Mouse (Mus musculus) embryonic facial prominence, embryonic 15.5 days (tissue): ENCODE results near the gene Arhgap18. TPM values are rescaled to one million over a fixed set of nuclear protein-coding genes. Genes with fewer than 3 reads are reported as not detected.

Experiments
- ATAC-seq: fragments of 200-750 bp; cut with Nextera tagmentation; 2 replicates; pipeline ENCODE4 v1.8.0; 2017; ENCODE audit warnings: low read depth, moderate TSS enrichment; ENCODE audit not compliant: insufficient number of reproducible peaks, low FRiP score, low TSS enrichment
- H3K27ac ChIP-seq: fragments of 300-500 bp; sonication (generic); replicated peaks from 2 replicates; pipeline ENCODE4 v1.5.1; 2015; ENCODE audit warnings: mild to moderate bottlenecking, inconsistent platforms
- H3K27me3 ChIP-seq: fragments of 300-500 bp; sonication (generic); 2 replicates; pipeline ENCODE4 v1.6.1; 2015; ENCODE audit warnings: inconsistent platforms
- H3K36me3 ChIP-seq: fragments of 300-500 bp; sonication (generic); 2 replicates; pipeline ENCODE4 v1.6.1; 2015; ENCODE audit warnings: mild to moderate bottlenecking, inconsistent platforms
- H3K4me1 ChIP-seq: fragments of 300-500 bp; sonication (generic); 2 replicates; pipeline ENCODE4 v1.6.1; 2015; ENCODE audit warnings: inconsistent platforms
- H3K4me2 ChIP-seq: fragments of 300-500 bp; sonication (generic); replicated peaks from 2 replicates; pipeline ENCODE4 v1.6.1; 2015; ENCODE audit warnings: mild to moderate bottlenecking, inconsistent platforms
- H3K4me3 ChIP-seq: fragments of 300-500 bp; sonication (generic); replicated peaks from 2 replicates; pipeline ENCODE4 v1.5.1; 2015; ENCODE audit warnings: mild to moderate bottlenecking, inconsistent platforms
- H3K9ac ChIP-seq: fragments of 300-500 bp; sonication (generic); 2 replicates; pipeline ENCODE4 v1.6.1; 2015; ENCODE audit warnings: inconsistent platforms
- H3K9me3 ChIP-seq: fragments of 300-500 bp; sonication (generic); replicated peaks from 2 replicates; pipeline ENCODE4 v1.6.1; 2016; ENCODE audit warnings: inconsistent platforms
- WGBS: fragments of 180-500 bp; shearing (Covaris S2); methylation state at CpG from one replicate; pipeline ENCODE4 v1.1.7; 2015; 5-methylcytosine and 5-hydroxymethylcytosine counted together
- polyA plus RNA-seq: library from polyadenylated mRNA; unstranded; fragments of >200 nt; fragmentation: Nextera tagmentation; extraction: Ambion mirVana; gene quantifications from 2 replicates; pipeline ENCODE4 v1.2.1, GENCODE M21; 2015

Gene Arhgap18
- polyA plus RNA-seq, 1 experiment from 2014 or later, result 24.5 TPM

DNA sequence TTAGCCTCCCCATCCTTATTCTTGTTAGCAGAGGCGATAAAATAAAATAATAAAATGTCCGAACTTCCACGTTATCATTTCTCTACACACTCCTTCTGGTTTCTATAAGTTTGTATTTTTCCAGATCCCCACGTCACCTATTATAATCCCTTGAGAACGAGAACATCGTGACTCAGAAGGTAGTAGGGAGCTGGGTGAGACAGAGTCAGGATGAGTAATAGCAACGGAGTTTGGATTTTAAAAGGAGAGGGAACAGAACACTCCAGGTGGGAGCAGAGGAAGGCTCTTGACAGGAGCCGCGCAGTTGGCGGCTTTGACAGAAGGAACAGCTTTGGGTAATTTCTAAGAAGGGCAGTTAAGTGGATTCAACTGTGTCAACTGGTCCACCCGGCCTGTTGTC is 124.1 kb downstream of the Arhgap18 start:
- no peak for ATAC-seq
- no peak overlapping the region for H3K4me3 ChIP-seq
- no peak overlapping the region for H3K4me2 ChIP-seq
- H3K27ac ChIP-seq, result no peak overlapping the region
- H3K36me3 ChIP-seq, result no peaks in the 10 kb centered on the region
- no peaks in the 10 kb centered on the region for H3K27me3 ChIP-seq
- H3K9me3 ChIP-seq, result no peaks in the 10 kb centered on the region
- H3K9ac ChIP-seq, result no peak overlapping the region
- H3K4me1 ChIP-seq, result no peaks in the 10 kb centered on the region
- 84% methylated on average over 11 of the region's 11 CpGs for WGBS

DNA sequence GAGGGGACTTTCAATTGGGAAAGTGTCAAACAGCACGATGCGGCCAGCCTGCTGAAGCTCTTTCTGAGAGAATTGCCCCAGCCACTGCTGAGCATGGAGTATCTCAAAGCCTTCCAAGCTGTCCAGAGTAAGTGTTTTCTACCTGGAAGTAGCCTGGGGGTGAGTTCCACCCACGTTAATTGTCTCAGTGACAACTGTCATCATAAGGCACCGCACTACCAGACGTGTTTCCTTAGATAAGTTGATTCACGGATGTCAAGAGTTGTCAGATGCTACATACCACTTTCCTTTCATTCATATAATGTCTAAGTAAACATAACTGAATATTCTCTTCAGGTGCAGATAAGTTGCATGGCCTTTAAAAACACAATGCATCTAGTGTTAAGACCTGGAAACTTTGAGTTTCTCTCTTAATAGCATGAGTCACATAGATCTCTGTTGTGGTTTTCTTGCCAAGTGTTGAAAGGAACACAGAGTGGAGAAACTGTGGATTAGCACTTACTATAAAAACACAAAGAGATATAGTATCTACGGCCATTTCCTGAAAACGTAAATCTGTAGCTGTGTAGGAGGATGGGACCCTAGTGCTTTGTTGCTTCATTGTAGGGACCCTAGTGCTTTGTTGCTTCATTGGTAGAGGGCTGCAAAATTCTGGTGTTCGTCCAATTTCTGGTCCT is 125.8 kb downstream of the Arhgap18 start:
- ATAC-seq, result no peak
- 70% methylated on average over 9 of the region's 9 CpGs for WGBS
- H3K9ac ChIP-seq, result no peak overlapping the region
- H3K4me3 ChIP-seq, result no peak overlapping the region
- H3K27me3 ChIP-seq, result no peaks in the 10 kb centered on the region
- no peaks in the 10 kb centered on the region for H3K4me1 ChIP-seq
- H3K36me3 ChIP-seq, result no peaks in the 10 kb centered on the region
- H3K4me2 ChIP-seq, result no peak overlapping the region
- no peaks in the 10 kb centered on the region for H3K9me3 ChIP-seq
- no peak overlapping the region for H3K27ac ChIP-seq

DNA sequence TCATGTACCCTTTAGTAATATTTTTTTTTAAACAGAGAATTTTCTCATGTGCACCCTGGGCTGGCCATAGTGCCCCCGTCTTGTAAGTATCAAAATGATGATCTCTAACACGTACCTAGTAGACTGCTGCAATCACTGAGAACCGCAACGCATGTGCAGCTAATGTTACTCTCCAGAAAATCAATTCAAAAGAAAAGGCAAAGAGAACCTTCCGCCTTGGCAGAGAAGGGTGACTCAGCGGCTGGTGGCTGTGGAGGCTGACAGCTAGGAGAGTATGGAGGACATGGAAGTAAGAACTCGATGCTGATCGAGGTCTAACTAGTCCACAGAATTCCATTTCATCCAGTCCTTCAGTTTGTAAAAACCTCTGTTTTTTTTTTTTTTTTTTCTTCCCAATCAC is 131.7 kb downstream of the Arhgap18 start:
- Histone ChIP-seq H3K9me3 (no peaks in the 10 kb centered on the region), H3K4me1 (no peaks in the 10 kb centered on the region), H3K27me3 (no peaks in the 10 kb centered on the region), H3K27ac (no peak overlapping the region), H3K4me2 (no peak overlapping the region), H3K36me3 (no peaks in the 10 kb centered on the region), H3K9ac (no peak overlapping the region), H3K4me3 (no peak overlapping the region)
- 69% methylated on average over 8 of the region's 8 CpGs for WGBS
- ATAC-seq, result no peak

DNA sequence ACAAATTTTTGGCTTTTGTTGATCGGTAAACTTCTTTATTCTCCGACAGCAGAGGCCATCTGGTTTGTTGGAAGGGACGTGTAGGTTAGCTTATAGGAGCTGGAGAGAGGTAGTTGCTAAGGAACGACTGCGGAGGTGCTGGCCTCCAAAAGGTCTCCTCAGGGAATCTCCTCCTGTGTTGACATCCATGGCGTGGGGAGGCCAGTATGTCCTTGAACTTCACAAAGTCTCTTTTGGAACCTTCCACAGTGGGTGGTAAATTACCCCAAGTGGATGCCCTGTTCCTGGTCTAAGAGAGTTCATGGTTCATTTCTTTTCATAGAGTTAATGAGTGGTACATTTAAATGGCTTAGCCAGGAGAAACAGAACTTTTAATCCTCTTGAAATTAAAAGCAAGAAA is 136.0 kb downstream of the Arhgap18 start:
- H3K4me1 ChIP-seq, result no peaks in the 10 kb centered on the region
- no peaks in the 10 kb centered on the region for H3K27me3 ChIP-seq
- no peak overlapping the region for H3K4me3 ChIP-seq
- no peak overlapping the region for H3K27ac ChIP-seq
- H3K36me3 ChIP-seq, result no peaks in the 10 kb centered on the region
- 57% methylated on average over 6 of the region's 6 CpGs for WGBS
- no peak for ATAC-seq
- H3K4me2 ChIP-seq, result no peak overlapping the region
- H3K9me3 ChIP-seq, result no peaks in the 10 kb centered on the region
- no peak overlapping the region for H3K9ac ChIP-seq

DNA sequence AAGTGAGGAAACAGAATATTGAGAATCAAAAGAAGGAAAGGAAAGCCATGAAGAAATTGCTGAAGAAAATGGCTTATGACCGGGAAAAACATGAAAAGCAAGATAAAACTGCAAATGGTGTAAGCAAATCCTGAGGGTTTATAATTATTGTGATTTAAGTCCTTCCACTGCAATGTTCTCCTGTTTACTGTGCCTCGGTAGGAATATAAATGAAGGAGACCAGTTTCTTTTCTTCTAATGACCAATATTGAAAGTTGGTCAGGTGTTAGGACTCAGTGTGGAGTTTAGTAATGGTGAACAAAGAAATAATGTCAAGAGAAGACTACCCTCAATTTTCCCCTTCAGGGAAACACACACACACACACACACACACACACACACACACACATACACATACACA is 136.5 kb downstream of the Arhgap18 start:
- Histone ChIP-seq H3K4me3 (no peak overlapping the region), H3K27ac (no peak overlapping the region), H3K27me3 (no peaks in the 10 kb centered on the region), H3K4me2 (no peak overlapping the region), H3K9ac (no peak overlapping the region), H3K36me3 (no peaks in the 10 kb centered on the region), H3K9me3 (no peaks in the 10 kb centered on the region), H3K4me1 (no peaks in the 10 kb centered on the region)
- ATAC-seq, result no peak
- WGBS, result 71% methylated on average over 2 of the region's 2 CpGs

DNA sequence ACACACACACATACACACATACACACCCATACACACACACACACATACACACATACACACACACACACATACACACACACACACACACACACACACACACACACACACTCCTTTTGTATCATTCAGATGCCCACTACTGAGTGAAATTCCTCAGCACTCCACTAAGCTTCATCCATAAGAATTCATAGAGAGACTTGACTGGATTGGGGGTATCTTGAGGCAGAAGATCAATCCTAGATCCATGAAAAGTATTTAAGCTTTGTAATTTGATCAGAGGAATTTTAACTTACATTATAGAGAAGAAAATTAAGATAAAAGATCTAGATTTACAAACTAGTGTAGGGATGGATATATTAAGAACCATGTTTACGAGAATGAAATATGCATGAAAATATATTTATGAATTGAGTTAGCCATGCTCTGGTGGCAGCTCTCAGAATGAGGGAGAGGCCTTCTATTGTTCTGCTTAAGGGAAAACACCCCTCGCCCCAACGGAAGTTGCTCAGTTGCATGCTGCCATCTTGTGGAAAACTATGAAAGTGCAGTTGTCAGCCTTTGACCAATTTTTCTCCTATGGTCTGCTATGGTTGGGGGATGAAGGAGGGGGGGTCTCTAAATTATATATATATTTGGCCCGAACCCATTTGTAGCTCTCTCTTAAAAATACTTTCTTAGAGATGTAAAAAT is 137.2 kb downstream of the Arhgap18 start:
- H3K4me3 ChIP-seq, result no peak overlapping the region
- H3K4me2 ChIP-seq, result no peak overlapping the region
- 1% methylated on average over 4 of the region's 4 CpGs for WGBS
- no peaks in the 10 kb centered on the region for H3K27me3 ChIP-seq
- no peak overlapping the region for H3K27ac ChIP-seq
- H3K4me1 ChIP-seq, result no peaks in the 10 kb centered on the region
- ATAC-seq, result peak; percentile 63
- H3K36me3 ChIP-seq, result no peaks in the 10 kb centered on the region
- no peaks in the 10 kb centered on the region for H3K9me3 ChIP-seq
- H3K9ac ChIP-seq, result no peak overlapping the region

DNA sequence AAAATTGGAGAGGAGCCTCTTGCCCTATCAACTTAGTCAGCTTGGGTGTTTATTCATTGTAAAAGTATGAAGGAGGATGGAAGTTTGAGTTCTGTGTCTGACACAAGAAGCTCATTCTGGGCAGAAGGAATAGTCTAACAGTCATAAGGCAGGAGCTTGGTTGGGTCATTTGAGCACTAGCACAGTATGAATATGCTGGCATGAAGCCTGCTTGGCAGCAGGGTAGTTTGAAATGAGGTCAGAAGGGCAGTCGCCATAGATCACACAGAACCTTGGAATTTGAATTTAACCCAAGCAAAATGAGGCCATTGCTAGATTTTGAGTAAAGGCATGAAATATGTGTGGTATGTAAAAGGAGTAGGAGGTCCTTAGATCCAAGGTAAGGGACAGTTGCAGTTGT is 139.9 kb downstream of the Arhgap18 start:
- no peak for ATAC-seq
- WGBS, result 72% methylated on average over 1 of the region's 1 CpGs
- Histone ChIP-seq H3K4me2 (no peak overlapping the region), H3K4me1 (no peaks in the 10 kb centered on the region), H3K36me3 (no peaks in the 10 kb centered on the region), H3K9me3 (no peaks in the 10 kb centered on the region), H3K27ac (no peak overlapping the region), H3K27me3 (no peaks in the 10 kb centered on the region), H3K4me3 (no peak overlapping the region), H3K9ac (no peak overlapping the region)

DNA sequence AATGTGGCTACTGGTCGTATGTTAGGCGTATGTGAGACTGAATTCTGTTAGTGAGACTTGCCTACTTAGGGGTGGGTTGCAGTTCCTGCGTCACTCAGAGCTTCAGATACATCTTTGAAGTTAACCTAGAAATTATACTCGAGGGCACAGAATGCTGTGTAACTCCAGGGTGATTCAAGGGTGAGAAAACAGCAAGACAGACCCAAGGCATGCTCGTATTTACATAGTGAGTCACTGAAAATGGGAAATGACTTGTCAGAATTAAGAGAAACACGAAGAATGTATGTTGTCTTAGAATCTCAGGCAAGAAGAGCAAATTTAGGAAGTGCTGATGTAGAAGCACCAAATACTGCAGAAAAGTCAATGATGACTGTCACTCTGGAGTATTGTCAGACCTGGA is 142.5 kb downstream of the Arhgap18 start:
- H3K9me3 ChIP-seq, result no peaks in the 10 kb centered on the region
- H3K4me3 ChIP-seq, result no peak overlapping the region
- H3K36me3 ChIP-seq, result no peaks in the 10 kb centered on the region
- no peak overlapping the region for H3K27ac ChIP-seq
- H3K4me2 ChIP-seq, result no peak overlapping the region
- no peaks in the 10 kb centered on the region for H3K4me1 ChIP-seq
- WGBS, result 42% methylated on average over 6 of the region's 6 CpGs
- no peak overlapping the region for H3K9ac ChIP-seq
- ATAC-seq, result no peak
- no peaks in the 10 kb centered on the region for H3K27me3 ChIP-seq

DNA sequence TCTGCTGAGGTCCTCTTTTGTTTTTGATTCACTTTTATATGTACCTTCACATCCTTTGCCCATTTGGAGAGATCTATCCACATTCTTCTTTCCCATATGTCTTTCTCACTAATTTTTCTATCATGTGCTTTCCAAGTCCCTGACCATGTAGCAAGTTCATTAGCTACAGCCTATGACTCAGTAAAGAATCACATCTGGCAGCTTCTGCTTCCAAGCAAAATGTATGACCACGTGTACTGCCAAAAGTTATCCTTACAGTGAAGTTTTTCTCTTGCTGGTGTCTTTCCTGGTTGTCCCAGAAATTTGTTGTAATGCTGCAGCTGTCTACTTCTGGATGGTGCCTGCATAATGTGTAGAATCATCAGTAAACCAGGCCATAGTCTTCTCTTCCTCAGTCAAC is 147.2 kb downstream of the Arhgap18 start:
- no peak overlapping the region for H3K4me2 ChIP-seq
- H3K9ac ChIP-seq, result no peak overlapping the region
- no peak for ATAC-seq
- H3K27me3 ChIP-seq, result no peaks in the 10 kb centered on the region
- 53% methylated on average over 1 of the region's 1 CpGs for WGBS
- no peak overlapping the region for H3K4me3 ChIP-seq
- no peak overlapping the region for H3K27ac ChIP-seq
- H3K4me1 ChIP-seq, result no peaks in the 10 kb centered on the region
- no peaks in the 10 kb centered on the region for H3K36me3 ChIP-seq
- H3K9me3 ChIP-seq, result no peaks in the 10 kb centered on the region

DNA sequence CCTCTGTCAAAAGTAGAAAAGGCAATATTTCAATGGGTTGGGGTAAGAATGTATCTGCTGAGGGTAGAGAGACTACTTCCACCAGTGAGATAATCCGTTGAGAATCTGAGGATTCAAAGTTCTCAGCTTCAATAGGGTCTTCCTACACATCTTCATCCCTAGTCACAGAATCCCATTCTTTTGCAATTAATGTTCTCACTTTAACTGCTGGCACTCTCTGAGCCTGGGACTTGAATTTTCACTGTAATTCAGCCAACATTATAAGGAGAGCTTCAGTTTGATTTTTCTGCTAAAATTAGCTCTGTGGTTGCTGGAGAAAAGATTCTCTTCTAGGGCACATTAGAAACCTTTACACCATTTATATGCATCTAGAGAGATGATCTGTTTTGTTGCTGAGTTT is 150.6 kb downstream of the Arhgap18 start:
- H3K27me3 ChIP-seq, result no peaks in the 10 kb centered on the region
- 76% methylated on average over 1 of the region's 1 CpGs for WGBS
- no peaks in the 10 kb centered on the region for H3K9me3 ChIP-seq
- H3K27ac ChIP-seq, result no peak overlapping the region
- H3K4me1 ChIP-seq, result no peaks in the 10 kb centered on the region
- no peak overlapping the region for H3K9ac ChIP-seq
- H3K36me3 ChIP-seq, result no peaks in the 10 kb centered on the region
- H3K4me2 ChIP-seq, result no peak overlapping the region
- no peak overlapping the region for H3K4me3 ChIP-seq
- ATAC-seq, result no peak

DNA sequence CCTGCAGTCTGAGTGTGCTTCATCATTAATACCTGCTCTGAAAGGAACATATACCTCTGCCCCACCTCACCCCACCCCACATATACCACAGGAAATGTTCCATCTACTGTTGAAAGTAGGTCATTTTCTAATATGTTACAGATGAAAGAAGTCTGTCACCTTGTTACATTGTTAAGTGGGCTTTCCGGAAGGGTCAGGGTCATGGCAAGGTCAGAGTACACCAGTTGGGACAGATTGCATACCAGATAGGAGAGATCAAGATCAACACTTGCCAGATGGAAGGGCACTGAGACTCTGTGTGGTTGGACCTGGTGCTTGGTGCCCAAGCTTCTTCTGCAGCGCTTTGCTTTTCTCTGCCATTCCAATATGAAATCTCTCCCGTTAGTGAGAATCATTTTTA is 158.0 kb downstream of the Arhgap18 start:
- H3K36me3 ChIP-seq, result no peaks in the 10 kb centered on the region
- no peak overlapping the region for H3K9ac ChIP-seq
- no peaks in the 10 kb centered on the region for H3K9me3 ChIP-seq
- H3K4me2 ChIP-seq, result no peak overlapping the region
- no peak overlapping the region for H3K27ac ChIP-seq
- no peak for ATAC-seq
- 52% methylated on average over 3 of the region's 3 CpGs for WGBS
- no peak overlapping the region for H3K4me3 ChIP-seq
- H3K27me3 ChIP-seq, result no peaks in the 10 kb centered on the region
- H3K4me1 ChIP-seq, result no peaks in the 10 kb centered on the region
